9 mouse cellular contexts compared by ENCODE assay signal in the genomic region with DNA sequence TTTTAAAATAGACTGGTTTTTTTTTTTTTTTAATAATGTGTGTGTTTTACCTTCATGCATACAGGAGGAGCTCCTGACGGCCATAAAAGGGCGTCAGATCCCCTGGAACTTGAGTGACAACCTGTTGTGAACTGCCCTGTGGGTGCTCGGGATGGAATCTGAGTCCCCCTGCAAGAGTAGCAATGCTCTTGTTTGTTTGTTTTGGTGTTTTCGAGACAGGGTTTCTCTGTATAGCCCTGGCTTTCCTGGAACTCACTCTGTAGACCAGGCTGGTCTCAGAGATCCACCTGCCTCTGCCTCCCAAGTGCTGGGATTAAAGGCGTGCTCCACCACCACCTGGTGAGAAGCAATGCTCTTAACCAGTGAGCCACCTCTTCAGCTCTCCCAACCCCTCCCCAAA. TPM values are rescaled to one million over a fixed set of nuclear protein-coding genes. Genes with fewer than 3 reads are reported as not detected.
DNase-seq lines count a peak whose midpoint lies in the region; ATAC-seq and TF ChIP-seq lines count a peak whose summit lies in the region.
"Had no signal": no experiment of that assay in that cellular context is flagged by ENCODE, and none has a peak within 500 bp of the region (broad histone marks: within the 10 kb centered on the region; RNA-seq: fewer than 3 reads in every experiment).

No protein-coding gene starts in this region.

- TF ChIP-seq CTCF in bone marrow macrophage, adult 2 months (IDR thresholded peaks at IDR 0.05; ENCODE audit: low read depth, low read length): no peak
- no peak for TF ChIP-seq CTCF in kidney, adult 2 months (conservative IDR thresholded peaks at IDR 0.05; ENCODE audit: insufficient read depth, insufficient read length, low read depth, low read length)

- peaks cover 15% of the 10 kb centered on the region for H3K27me3 ChIP-seq in heart, embryonic 11.5 days (ENCODE audit: control insufficient read depth, insufficient read depth, low read length)
- H3K27me3 ChIP-seq in hindbrain, embryonic 12.5 days: peaks cover 30% of the 10 kb centered on the region
- peaks cover 6% of the 10 kb centered on the region for H3K27me3 ChIP-seq in midbrain, embryonic 11.5 days (ENCODE audit: control insufficient read depth, insufficient read depth, low read length)
- H3K27me3 ChIP-seq in kidney, adult 2 months (replicated peaks; ENCODE audit: control insufficient read depth, insufficient read depth, low read length): no peaks in the 10 kb centered on the region

- H3K36me3 ChIP-seq in heart, embryonic 11.5 days (ENCODE audit: control insufficient read depth, insufficient read depth, low read length): no peaks in the 10 kb centered on the region
- H3K36me3 ChIP-seq in hindbrain, embryonic 12.5 days: no peaks in the 10 kb centered on the region
- no peaks in the 10 kb centered on the region for H3K36me3 ChIP-seq in midbrain, embryonic 11.5 days (ENCODE audit: control insufficient read depth, insufficient read depth, low read length)
- no peaks in the 10 kb centered on the region; the same call in 1 of the 2 replicates for H3K36me3 ChIP-seq in kidney, adult 2 months (ENCODE audit: control insufficient read depth, insufficient read depth, low read length)

- peak overlapping the region; percentile 55 for H3K4me3 ChIP-seq in heart, embryonic 11.5 days (ENCODE audit: low read depth, low read length)
- peak overlapping the region; percentile 65 for H3K4me3 ChIP-seq in bone marrow macrophage, adult 2 months (ENCODE audit: insufficient read depth, low read length)
- peak overlapping the region; percentile 40; the same call in 1 of the 2 replicates for H3K4me3 ChIP-seq in hindbrain, embryonic 12.5 days
- peak overlapping the region; percentile 35; the same call in 1 of the 2 replicates for H3K4me3 ChIP-seq in midbrain, embryonic 11.5 days (ENCODE audit: low read depth, low read length)
- H3K4me3 ChIP-seq in kidney, adult 2 months (ENCODE audit: insufficient read depth, low read depth, low read length): no peak overlapping the region

- no peak for TF ChIP-seq POLR2A in bone marrow macrophage, adult 2 months (IDR thresholded peaks at IDR 0.05; ENCODE audit: borderline replicate concordance, low read depth, low read length)
- TF ChIP-seq POLR2A in kidney, adult 2 months (IDR thresholded peaks at IDR 0.05; ENCODE audit: low read depth, low read length): no peak

- ATAC-seq in heart, embryonic 11.5 days (replicated peaks; ENCODE audit: insufficient number of reproducible peaks, low FRiP score, low TSS enrichment): no peak
- no peak for ATAC-seq in hindbrain, embryonic 12.5 days (ENCODE audit: low FRiP score)
- no peak for ATAC-seq in midbrain, embryonic 11.5 days (ENCODE audit: low FRiP score)

- DNase-seq in heart, adult 18-20 months: no peak
- DNase-seq in midbrain, embryonic 11.5 days (ENCODE audit: low spot score, missing footprints): peak; percentile 80
- DNase-seq in gastrocnemius, adult 18-20 months (ENCODE audit: low spot score): no peak
- no peak for DNase-seq in spleen, adult 18-20 months
- DNase-seq in kidney, adult 2 months: no peak

- WGBS in heart, embryonic 11.5 days (ENCODE audit: insufficient replicate concordance): 63% methylated on average over 5 of the region's 5 CpGs
- WGBS in hindbrain, embryonic 12.5 days: 65% methylated on average over 5 of the region's 5 CpGs
- 82% methylated on average over 5 of the region's 5 CpGs for WGBS in midbrain, embryonic 11.5 days
- 63% methylated on average over 5 of the region's 5 CpGs for WGBS in kidney, adult 2 months

- no peak overlapping the region for H3K27ac ChIP-seq in heart, embryonic 11.5 days (ENCODE audit: low read depth, low read length)
- H3K27ac ChIP-seq in bone marrow macrophage, adult 2 months (ENCODE audit: insufficient read depth, low read depth, low read length): peak overlapping the region; percentile 68
- H3K27ac ChIP-seq in hindbrain, embryonic 12.5 days: no peak overlapping the region
- H3K27ac ChIP-seq in midbrain, embryonic 11.5 days (ENCODE audit: low read depth, low read length): no peak overlapping the region
- H3K27ac ChIP-seq in kidney, adult 2 months (ENCODE audit: insufficient read depth, low read depth, low read length): no peak overlapping the region

- peak overlapping the region; percentile 69 for H3K4me2 ChIP-seq in heart, embryonic 11.5 days
- peak overlapping the region; percentile 64 for H3K4me2 ChIP-seq in hindbrain, embryonic 12.5 days (replicated peaks)
- H3K4me2 ChIP-seq in midbrain, embryonic 11.5 days: peak overlapping the region; percentile 68

- peak overlapping the region; percentile 80 for H3K9ac ChIP-seq in heart, embryonic 11.5 days (ENCODE audit: low read depth, low read length)
- no peak overlapping the region for H3K9ac ChIP-seq in hindbrain, embryonic 12.5 days
- peak overlapping the region; percentile 57; the same call in 1 of the 2 replicates for H3K9ac ChIP-seq in midbrain, embryonic 11.5 days (ENCODE audit: low read length)

- H3K9me3 ChIP-seq in heart, embryonic 11.5 days (replicated peaks; ENCODE audit: control insufficient read depth, low read length): no peaks in the 10 kb centered on the region
- H3K9me3 ChIP-seq in hindbrain, embryonic 12.5 days (replicated peaks): no peaks in the 10 kb centered on the region
- no peaks in the 10 kb centered on the region for H3K9me3 ChIP-seq in midbrain, embryonic 11.5 days (ENCODE audit: control insufficient read depth, low read length)

- H3K4me1 ChIP-seq in heart, embryonic 11.5 days (ENCODE audit: control insufficient read depth, insufficient read depth, low read length): peaks cover 10% of the 10 kb centered on the region
- peaks cover 12% of the 10 kb centered on the region for H3K4me1 ChIP-seq in bone marrow macrophage, adult 2 months (ENCODE audit: control insufficient read depth, insufficient read depth, low read length)
- H3K4me1 ChIP-seq in hindbrain, embryonic 12.5 days: peaks cover 27% of the 10 kb centered on the region
- H3K4me1 ChIP-seq in midbrain, embryonic 11.5 days (ENCODE audit: control insufficient read depth, insufficient read depth, low read length): peaks cover 14% of the 10 kb centered on the region
- peaks cover 8% of the 10 kb centered on the region; the same call in 1 of the 2 replicates for H3K4me1 ChIP-seq in kidney, adult 2 months (ENCODE audit: control insufficient read depth, insufficient read depth, low read length)

RNA-seq across cellular contexts. Expression of a gene that starts 0.5 kb away (rescaled TPM):
- 15.8 and 19.2 TPM in 2 replicates for polyA plus RNA-seq in heart, embryonic 11.5 days (2014; fragmentation: Nextera tagmentation; extraction: Ambion mirVana)
- total RNA-seq in heart, adult 18-20 months (2021): 10 to 100 TPM; 13.6 to 19.5 TPM
- 15.6 and 17.8 TPM in 2 replicates for polyA plus RNA-seq in bone marrow macrophage, adult 2 months (2012; ENCODE audit: insufficient read depth, insufficient read length, missing spikeins)
- 23.1 and 24.7 TPM in 2 replicates for polyA plus RNA-seq in hindbrain, embryonic 12.5 days (2016; fragmentation: Nextera tagmentation; extraction: Ambion mirVana)
- polyA plus RNA-seq in midbrain, embryonic 11.5 days (2014; fragmentation: Nextera tagmentation; extraction: Ambion mirVana): 16.2 and 18.9 TPM in 2 replicates
- 10 to 100 TPM; 14.8 to 16.5 TPM for total RNA-seq in gastrocnemius, adult 18-20 months (2021)
- polyA plus RNA-seq in kidney, adult 2 months (2012; rRNA removed): 34.0 and 49.3 TPM in 2 replicates

RNA-seq across cellular contexts. Expression of a gene that starts 18.9 kb away (rescaled TPM):
- polyA plus RNA-seq in heart, embryonic 11.5 days (2014; fragmentation: Nextera tagmentation; extraction: Ambion mirVana): 1.0 and 1.2 TPM in 2 replicates
- total RNA-seq in heart, adult 18-20 months (2021): not detected
- not detected in 2 replicates for polyA plus RNA-seq in bone marrow macrophage, adult 2 months (2012; ENCODE audit: insufficient read depth, insufficient read length, missing spikeins)
- not detected in 2 replicates for polyA plus RNA-seq in hindbrain, embryonic 12.5 days (2016; fragmentation: Nextera tagmentation; extraction: Ambion mirVana)
- polyA plus RNA-seq in midbrain, embryonic 11.5 days (2014; fragmentation: Nextera tagmentation; extraction: Ambion mirVana): not detected in 2 replicates
- total RNA-seq in gastrocnemius, adult 18-20 months (2021): not detected
- polyA plus RNA-seq in kidney, adult 2 months (2012; rRNA removed): 0.74 TPM in 1 of 2 replicates, not detected in the other
- total RNA-seq: layer of hippocampus, postnatal 10 days had no signal

RNA-seq across cellular contexts. Expression of a gene that starts 21.5 kb away (rescaled TPM):
- 11.7 and 14.4 TPM in 2 replicates for polyA plus RNA-seq in heart, embryonic 11.5 days (2014; fragmentation: Nextera tagmentation; extraction: Ambion mirVana)
- 10 to 100 TPM; 34.0 to 35.1 TPM for total RNA-seq in heart, adult 18-20 months (2021)
- polyA plus RNA-seq in bone marrow macrophage, adult 2 months (2012; ENCODE audit: insufficient read depth, insufficient read length, missing spikeins): 109 and 121 TPM in 2 replicates
- polyA plus RNA-seq in hindbrain, embryonic 12.5 days (2016; fragmentation: Nextera tagmentation; extraction: Ambion mirVana): 34.0 and 39.2 TPM in 2 replicates
- polyA plus RNA-seq in midbrain, embryonic 11.5 days (2014; fragmentation: Nextera tagmentation; extraction: Ambion mirVana): 7.3 and 7.7 TPM in 2 replicates
- 10 to 100 TPM; 87.2 to 94.2 TPM for total RNA-seq in gastrocnemius, adult 18-20 months (2021)
- polyA plus RNA-seq in kidney, adult 2 months (2012; rRNA removed): 101 and 122 TPM in 2 replicates

RNA-seq across cellular contexts. Expression of a gene that starts 55.6 kb away (rescaled TPM):
- polyA plus RNA-seq in heart, embryonic 11.5 days (2014; fragmentation: Nextera tagmentation; extraction: Ambion mirVana): 7.6 and 9.4 TPM in 2 replicates
- total RNA-seq in heart, adult 18-20 months (2021): under 1 TPM; 0.40 to 0.67 TPM
- polyA plus RNA-seq in bone marrow macrophage, adult 2 months (2012; ENCODE audit: insufficient read depth, insufficient read length, missing spikeins): 0.44 TPM in 1 of 2 replicates, not detected in the other
- 128 and 131 TPM in 2 replicates for polyA plus RNA-seq in hindbrain, embryonic 12.5 days (2016; fragmentation: Nextera tagmentation; extraction: Ambion mirVana)
- 199 and 227 TPM in 2 replicates for polyA plus RNA-seq in midbrain, embryonic 11.5 days (2014; fragmentation: Nextera tagmentation; extraction: Ambion mirVana)
- under 1 TPM in 1 of 2 experiments, not detected in 1; 0.57 TPM for total RNA-seq in gastrocnemius, adult 18-20 months (2021)
- 2.0 and 2.5 TPM in 2 replicates for polyA plus RNA-seq in kidney, adult 2 months (2012; rRNA removed)
